Mouse (Mus musculus): ENCODE data around the gene Rasgef1a. TPM values are rescaled to one million over a fixed set of nuclear protein-coding genes. Genes with fewer than 3 reads are reported as not detected.

The Rasgef1a gene
- polyA plus RNA-seq, 1 experiment, result 0.45 TPM

DNA sequence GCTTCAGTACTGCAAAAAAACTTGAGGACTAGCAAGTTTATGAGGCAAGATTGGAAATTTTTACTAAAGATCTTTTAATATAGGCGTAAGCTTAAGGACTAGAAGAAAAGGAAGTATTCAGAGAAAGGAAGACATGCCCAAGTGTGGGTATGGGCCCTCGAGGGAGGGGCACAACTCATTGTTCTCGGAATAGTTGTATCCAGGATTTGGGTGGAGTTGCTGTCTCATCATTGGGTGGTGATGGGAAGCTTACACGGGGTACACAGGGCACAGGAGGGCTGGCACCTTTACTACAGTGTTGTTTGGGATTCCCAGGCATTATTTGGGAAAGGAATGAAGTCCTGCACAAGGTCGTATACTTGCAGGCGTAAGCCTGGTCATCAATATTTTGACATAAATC is 24.4 kb downstream of the Rasgef1a start:
- Histone ChIP-seq H3K4me1 (ENCODE audit: control insufficient read depth, insufficient read depth, low read length) (no peaks in the 10 kb centered on the region), H3K4me3 (replicated peaks; ENCODE audit: control insufficient read depth, low read depth, low read length) (no peak overlapping the region), H3K27ac (ENCODE audit: control insufficient read depth, insufficient read depth, low read depth, low read length, poor library complexity) (no peak overlapping the region)
- TF ChIP-seq POLR2A (IDR thresholded peaks at IDR 0.05; ENCODE audit: borderline replicate concordance, control insufficient read depth, low read depth, low read length) (no peak), CTCF (IDR thresholded peaks at IDR 0.05; ENCODE audit: control insufficient read depth, insufficient read depth, low read length) (no peak)
- 45% methylated on average over 6 of the region's 6 CpGs for WGBS

DNA sequence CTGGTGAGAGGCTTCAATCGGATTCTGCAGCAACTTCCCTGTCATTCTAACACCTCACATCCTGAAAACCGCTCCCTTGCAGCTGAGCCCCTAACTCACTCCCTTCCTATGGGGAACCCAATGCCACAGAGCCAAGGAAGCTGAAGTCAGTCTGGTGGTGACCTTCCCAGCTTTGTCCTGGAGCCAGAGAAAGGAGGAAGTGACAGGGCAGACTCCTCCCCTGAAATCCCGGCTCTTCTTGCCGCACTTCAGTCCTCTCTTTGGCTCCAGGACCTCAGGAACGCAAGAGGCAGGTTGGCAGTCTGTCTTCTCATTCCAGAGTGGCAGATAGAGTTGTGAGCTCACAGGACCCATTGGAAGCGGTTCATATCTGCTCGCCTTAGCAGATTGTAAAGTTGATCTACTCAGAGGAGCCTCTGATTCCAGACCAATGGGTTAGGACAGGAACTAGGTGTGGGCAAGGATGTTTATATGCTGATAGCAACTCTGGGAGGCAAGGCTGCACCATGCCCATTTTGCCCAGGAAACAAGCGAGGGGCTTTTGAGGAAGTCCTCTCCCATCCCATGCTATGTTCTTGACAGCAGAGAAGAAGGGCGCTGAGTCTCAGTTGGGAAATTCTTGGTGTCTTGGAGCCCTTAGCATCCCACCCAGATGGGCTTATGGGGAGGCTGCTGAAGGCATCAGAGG is 25.0 kb downstream of the Rasgef1a start:
- WGBS, result 40% methylated on average over 9 of the region's 9 CpGs
- no peak overlapping the region for H3K4me3 ChIP-seq (replicated peaks; ENCODE audit: control insufficient read depth, low read depth, low read length)
- no peak overlapping the region for H3K27ac ChIP-seq (ENCODE audit: control insufficient read depth, insufficient read depth, low read depth, low read length, poor library complexity)
- no peaks in the 10 kb centered on the region for H3K4me1 ChIP-seq (ENCODE audit: control insufficient read depth, insufficient read depth, low read length)
- TF ChIP-seq CTCF (IDR thresholded peaks at IDR 0.05; ENCODE audit: control insufficient read depth, insufficient read depth, low read length) (no peak), POLR2A (IDR thresholded peaks at IDR 0.05; ENCODE audit: borderline replicate concordance, control insufficient read depth, low read depth, low read length) (no peak)

DNA sequence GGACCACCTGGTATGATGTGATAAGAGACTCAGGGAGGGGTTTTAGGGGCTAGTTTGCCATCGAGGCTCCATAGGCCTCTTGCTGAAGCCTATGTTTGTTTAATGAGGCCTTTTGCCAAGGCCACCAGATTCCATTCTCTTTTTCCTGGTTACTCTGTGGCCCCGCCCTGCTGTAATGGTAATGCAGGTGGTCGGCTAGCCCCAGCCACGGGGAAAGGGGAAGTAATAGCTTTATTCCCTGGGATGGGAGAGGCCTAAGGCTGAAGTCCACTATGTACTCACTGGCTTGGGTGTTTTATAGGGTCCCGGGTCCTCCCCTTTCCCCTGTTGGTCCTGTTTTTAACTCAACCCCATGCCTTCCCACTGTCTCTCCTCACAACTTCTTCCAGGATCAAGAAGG is 25.6 kb downstream of the Rasgef1a start:
- WGBS, result 57% methylated on average over 5 of the region's 5 CpGs
- TF ChIP-seq POLR2A (IDR thresholded peaks at IDR 0.05; ENCODE audit: borderline replicate concordance, control insufficient read depth, low read depth, low read length) (no peak), CTCF (IDR thresholded peaks at IDR 0.05; ENCODE audit: control insufficient read depth, insufficient read depth, low read length) (no peak)
- Histone ChIP-seq H3K27ac (ENCODE audit: control insufficient read depth, insufficient read depth, low read depth, low read length, poor library complexity) (no peak overlapping the region), H3K4me1 (ENCODE audit: control insufficient read depth, insufficient read depth, low read length) (no peaks in the 10 kb centered on the region), H3K4me3 (replicated peaks; ENCODE audit: control insufficient read depth, low read depth, low read length) (no peak overlapping the region)

- H3K4me1 ChIP-seq (ENCODE audit: control insufficient read depth, insufficient read depth, low read length), result no peaks in the 10 kb centered on the region
- TF ChIP-seq POLR2A (IDR thresholded peaks at IDR 0.05; ENCODE audit: borderline replicate concordance, control insufficient read depth, low read depth, low read length), result no peak
- no peak for TF ChIP-seq CTCF (IDR thresholded peaks at IDR 0.05; ENCODE audit: control insufficient read depth, insufficient read depth, low read length)
- 40% methylated on average over 4 of the region's 4 CpGs for WGBS
- H3K4me3 ChIP-seq (replicated peaks; ENCODE audit: control insufficient read depth, low read depth, low read length), result no peak overlapping the region
- no peak overlapping the region for H3K27ac ChIP-seq (ENCODE audit: control insufficient read depth, insufficient read depth, low read depth, low read length, poor library complexity)
These were observed 33.9 kb downstream of the Rasgef1a start for GRCm38 (mm10) chr6:118045180-118045579.

DNA sequence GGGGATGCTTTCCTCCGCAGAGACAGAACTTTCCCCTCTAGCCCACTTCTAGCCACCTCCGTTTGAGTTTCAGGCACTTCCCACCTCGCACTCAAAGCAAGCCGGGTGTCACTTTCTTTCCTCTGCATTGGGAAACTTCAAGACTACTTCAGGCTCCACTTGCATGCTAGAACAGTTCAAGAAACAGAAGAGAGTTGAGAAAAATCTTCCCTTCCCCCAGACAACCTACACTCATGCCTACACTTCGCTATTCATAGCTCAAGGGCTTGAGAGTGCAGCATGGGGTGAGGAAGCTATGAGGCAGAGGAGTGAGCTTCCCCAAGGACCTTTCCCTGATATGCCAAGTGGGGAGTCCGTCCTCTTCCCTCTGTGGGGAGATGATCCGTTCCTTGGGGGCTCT is 34.7 kb downstream of the Rasgef1a start:
- Histone ChIP-seq H3K27ac (ENCODE audit: control insufficient read depth, insufficient read depth, low read depth, low read length, poor library complexity) (no peak overlapping the region), H3K4me1 (ENCODE audit: control insufficient read depth, insufficient read depth, low read length) (no peaks in the 10 kb centered on the region), H3K4me3 (replicated peaks; ENCODE audit: control insufficient read depth, low read depth, low read length) (no peak overlapping the region)
- TF ChIP-seq POLR2A (IDR thresholded peaks at IDR 0.05; ENCODE audit: borderline replicate concordance, control insufficient read depth, low read depth, low read length), result no peak
- no peak for TF ChIP-seq CTCF (IDR thresholded peaks at IDR 0.05; ENCODE audit: control insufficient read depth, insufficient read depth, low read length)
- WGBS, result 46% methylated on average over 7 of the region's 7 CpGs

- Histone ChIP-seq H3K27ac (ENCODE audit: control insufficient read depth, insufficient read depth, low read depth, low read length, poor library complexity) (no peak overlapping the region), H3K4me3 (replicated peaks; ENCODE audit: control insufficient read depth, low read depth, low read length) (no peak overlapping the region), H3K4me1 (ENCODE audit: control insufficient read depth, insufficient read depth, low read length) (no peaks in the 10 kb centered on the region)
- WGBS, result 62% methylated on average over 3 of the region's 3 CpGs
- no peak for TF ChIP-seq POLR2A (IDR thresholded peaks at IDR 0.05; ENCODE audit: borderline replicate concordance, control insufficient read depth, low read depth, low read length)
- no peak for TF ChIP-seq CTCF (IDR thresholded peaks at IDR 0.05; ENCODE audit: control insufficient read depth, insufficient read depth, low read length)
These were observed 35.3 kb downstream of the Rasgef1a start for GRCm38 (mm10) chr6:118046511-118046910.

- TF ChIP-seq CTCF (IDR thresholded peaks at IDR 0.05; ENCODE audit: control insufficient read depth, insufficient read depth, low read length) (no peak), POLR2A (IDR thresholded peaks at IDR 0.05; ENCODE audit: borderline replicate concordance, control insufficient read depth, low read depth, low read length) (no peak)
- H3K4me3 ChIP-seq (replicated peaks; ENCODE audit: control insufficient read depth, low read depth, low read length), result no peak overlapping the region
- H3K4me1 ChIP-seq (ENCODE audit: control insufficient read depth, insufficient read depth, low read length), result no peaks in the 10 kb centered on the region
- H3K27ac ChIP-seq (ENCODE audit: control insufficient read depth, insufficient read depth, low read depth, low read length, poor library complexity), result no peak overlapping the region
These were observed 35.7 kb downstream of the Rasgef1a start for GRCm38 (mm10) chr6:118046924-118047323.

DNA sequence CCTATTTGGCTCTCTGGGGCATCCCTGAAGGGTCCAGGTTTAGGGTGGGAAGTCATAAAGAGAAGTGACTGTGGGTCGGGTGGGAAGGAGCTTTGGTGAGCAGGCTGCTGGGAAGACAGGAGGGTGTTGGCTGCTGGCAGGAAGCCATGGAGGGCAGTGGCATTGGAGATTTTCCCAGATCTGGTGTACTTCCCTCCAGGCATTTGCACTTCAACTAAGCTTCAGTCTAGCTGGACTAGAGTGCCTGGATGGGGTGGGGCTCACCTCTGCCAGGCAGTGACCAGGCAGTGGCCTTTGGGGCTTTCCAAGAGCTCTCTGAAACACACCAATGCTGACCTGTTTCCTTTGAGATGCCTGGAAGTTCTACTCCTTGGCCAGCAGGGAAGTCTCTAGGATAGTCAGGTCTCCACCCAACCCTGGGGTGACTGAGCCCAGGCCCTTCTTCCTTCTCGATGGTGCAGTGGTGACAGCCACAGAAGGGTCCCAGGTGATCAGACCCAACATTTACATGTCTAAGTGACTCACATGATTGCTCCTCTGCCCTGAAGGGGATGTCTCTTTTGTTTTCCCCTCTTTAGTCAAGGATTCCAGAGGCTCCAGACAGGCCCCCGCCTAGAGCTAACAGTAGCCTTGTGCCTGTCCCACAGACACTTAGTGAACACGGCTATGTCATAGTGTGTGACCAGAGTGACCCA is 36.7 kb downstream of the Rasgef1a start:
- Histone ChIP-seq H3K4me3 (replicated peaks; ENCODE audit: control insufficient read depth, low read depth, low read length) (no peak overlapping the region), H3K27ac (ENCODE audit: control insufficient read depth, insufficient read depth, low read depth, low read length, poor library complexity) (no peak overlapping the region), H3K4me1 (ENCODE audit: control insufficient read depth, insufficient read depth, low read length) (no peaks in the 10 kb centered on the region)
- WGBS, result 61% methylated on average over 4 of the region's 4 CpGs
- no peak for TF ChIP-seq CTCF (IDR thresholded peaks at IDR 0.05; ENCODE audit: control insufficient read depth, insufficient read depth, low read length)
